Mouse (Mus musculus): Measurements from ENCODE around the gene Mctp1. TPM values are rescaled to one million over a fixed set of nuclear protein-coding genes. Genes with fewer than 3 reads are reported as not detected.
A peak's percentile ranks its signal among the peaks of the same experiment; 100 is the strongest.
"Not testable (repeated sequence)": the region's sequence is repeated elsewhere in the genome, so short reads cannot be mapped to it uniquely, and the experiment has no call there.

Gene Mctp1
- polyA plus RNA-seq, 1 experiment = 2.2 TPM

GRCm38 (mm10) chr13:76530867-76531504 lies 146.7 kb downstream of the Mctp1 start:
- no peaks in the 10 kb centered on the region for H3K9me3 ChIP-seq
- peak overlapping the region; percentile 6 for H3K4me3 ChIP-seq (replicated peaks)
- peaks cover 15% of the 10 kb centered on the region for H3K4me1 ChIP-seq
- no peak for TF ChIP-seq FLI1 (IDR thresholded peaks at IDR 0.05; ENCODE audit: low read length)
- no peak for TF ChIP-seq GATA1 (IDR thresholded peaks at IDR 0.05; ENCODE audit: borderline replicate concordance, low read length)
- H3K27me3 ChIP-seq (replicated peaks) = no peaks in the 10 kb centered on the region
- H3K36me3 ChIP-seq (replicated peaks; ENCODE audit: low read length) = peaks cover 9% of the 10 kb centered on the region

- Histone ChIP-seq H3K27me3 (replicated peaks) (no peaks in the 10 kb centered on the region), H3K4me3 (replicated peaks) (no peak overlapping the region), H3K9me3 (no peaks in the 10 kb centered on the region), H3K36me3 (replicated peaks; ENCODE audit: low read length) (peaks cover 15% of the 10 kb centered on the region), H3K4me1 (peaks cover 17% of the 10 kb centered on the region)
- TF ChIP-seq FLI1 (IDR thresholded peaks at IDR 0.05; ENCODE audit: low read length) (no peak), GATA1 (IDR thresholded peaks at IDR 0.05; ENCODE audit: borderline replicate concordance, low read length) (no peak)
Observed at GRCm38 (mm10) chr13:76547854-76548253, 163.5 kb downstream of the Mctp1 start.

GRCm38 (mm10) chr13:76560918-76561317 lies 176.6 kb downstream of the Mctp1 start:
- H3K36me3 ChIP-seq (replicated peaks; ENCODE audit: low read length) = peaks cover 21% of the 10 kb centered on the region
- no peak for TF ChIP-seq FLI1 (IDR thresholded peaks at IDR 0.05; ENCODE audit: low read length)
- H3K9me3 ChIP-seq = no peaks in the 10 kb centered on the region
- H3K4me3 ChIP-seq (replicated peaks) = no peak overlapping the region
- no peaks in the 10 kb centered on the region for H3K27me3 ChIP-seq (replicated peaks)
- peaks cover 18% of the 10 kb centered on the region; the same call in 1 of the 2 replicates for H3K4me1 ChIP-seq

GRCm38 (mm10) chr13:76561594-76561993 lies 177.3 kb downstream of the Mctp1 start:
- H3K27me3 ChIP-seq (replicated peaks) = no peaks in the 10 kb centered on the region
- H3K4me1 ChIP-seq = peaks cover 18% of the 10 kb centered on the region; the same call in 1 of the 2 replicates
- no peaks in the 10 kb centered on the region for H3K9me3 ChIP-seq
- H3K4me3 ChIP-seq (replicated peaks) = no peak overlapping the region
- peaks cover 17% of the 10 kb centered on the region for H3K36me3 ChIP-seq (replicated peaks; ENCODE audit: low read length)
- TF ChIP-seq FLI1 (IDR thresholded peaks at IDR 0.05; ENCODE audit: low read length) (no peak), GATA1 (IDR thresholded peaks at IDR 0.05; ENCODE audit: borderline replicate concordance, low read length) (no peak)

GRCm38 (mm10) chr13:76564061-76564460 lies 179.7 kb downstream of the Mctp1 start:
- TF ChIP-seq GATA1 (IDR thresholded peaks at IDR 0.05; ENCODE audit: borderline replicate concordance, low read length) (no peak), FLI1 (IDR thresholded peaks at IDR 0.05; ENCODE audit: low read length) (no peak)

GRCm38 (mm10) chr13:76566024-76566423 lies 181.7 kb downstream of the Mctp1 start:
- Histone ChIP-seq H3K36me3 (replicated peaks; ENCODE audit: low read length) (no peaks in the 10 kb centered on the region), H3K4me3 (replicated peaks) (no peak overlapping the region), H3K27me3 (replicated peaks) (no peaks in the 10 kb centered on the region), H3K9me3 (no peaks in the 10 kb centered on the region), H3K4me1 (peaks cover 21% of the 10 kb centered on the region)
- TF ChIP-seq FLI1 (IDR thresholded peaks at IDR 0.05; ENCODE audit: low read length) (no peak), GATA1 (IDR thresholded peaks at IDR 0.05; ENCODE audit: borderline replicate concordance, low read length) (no peak)

More at GRCm38 (mm10) chr13:76564061-76564460, 179.7 kb downstream of the Mctp1 start:
- H3K27me3 ChIP-seq (replicated peaks) = no peaks in the 10 kb centered on the region
- no peak overlapping the region for H3K4me3 ChIP-seq (replicated peaks)
- peaks cover 3% of the 10 kb centered on the region for H3K36me3 ChIP-seq (replicated peaks; ENCODE audit: low read length)
- no peaks in the 10 kb centered on the region for H3K9me3 ChIP-seq
- H3K4me1 ChIP-seq = peaks cover 24% of the 10 kb centered on the region

- TF ChIP-seq FLI1 (IDR thresholded peaks at IDR 0.05; ENCODE audit: low read length) = no peak
- TF ChIP-seq GATA1 (IDR thresholded peaks at IDR 0.05; ENCODE audit: borderline replicate concordance, low read length) = no peak
- H3K4me1 ChIP-seq = peaks cover 14% of the 10 kb centered on the region
Observed at GRCm38 (mm10) chr13:76567448-76567847, 183.1 kb downstream of the Mctp1 start.

GRCm38 (mm10) chr13:76568569-76569211 lies 184.4 kb downstream of the Mctp1 start:
- Histone ChIP-seq H3K9me3 (no peaks in the 10 kb centered on the region), H3K4me3 (replicated peaks) (no peak overlapping the region), H3K27me3 (replicated peaks) (no peaks in the 10 kb centered on the region), H3K36me3 (replicated peaks; ENCODE audit: low read length) (no peaks in the 10 kb centered on the region), H3K4me1 (peaks cover 10% of the 10 kb centered on the region)
- no peak for TF ChIP-seq GATA1 (IDR thresholded peaks at IDR 0.05; ENCODE audit: borderline replicate concordance, low read length)
- no peak for TF ChIP-seq FLI1 (IDR thresholded peaks at IDR 0.05; ENCODE audit: low read length)

More at GRCm38 (mm10) chr13:76567448-76567847, 183.1 kb downstream of the Mctp1 start:
- no peaks in the 10 kb centered on the region for H3K36me3 ChIP-seq (replicated peaks; ENCODE audit: low read length)
- H3K9me3 ChIP-seq = no peaks in the 10 kb centered on the region
- H3K4me3 ChIP-seq (replicated peaks) = no peak overlapping the region
- H3K27me3 ChIP-seq (replicated peaks) = no peaks in the 10 kb centered on the region

GRCm38 (mm10) chr13:76579414-76579813 lies 195.1 kb downstream of the Mctp1 start:
- Histone ChIP-seq H3K27me3 (replicated peaks) (no peaks in the 10 kb centered on the region), H3K9me3 (no peaks in the 10 kb centered on the region), H3K4me3 (replicated peaks) (peak overlapping the region; percentile 89), H3K4me1 (peaks cover 30% of the 10 kb centered on the region), H3K36me3 (replicated peaks; ENCODE audit: low read length) (peaks cover under 1% of the 10 kb centered on the region)
- no peak for TF ChIP-seq GATA1 (IDR thresholded peaks at IDR 0.05; ENCODE audit: borderline replicate concordance, low read length)
- no peak for TF ChIP-seq FLI1 (IDR thresholded peaks at IDR 0.05; ENCODE audit: low read length)

- no peaks in the 10 kb centered on the region for H3K27me3 ChIP-seq (replicated peaks)
- no peak for TF ChIP-seq GATA1 (IDR thresholded peaks at IDR 0.05; ENCODE audit: borderline replicate concordance, low read length)
- H3K9me3 ChIP-seq = no peaks in the 10 kb centered on the region
- peaks cover 15% of the 10 kb centered on the region for H3K36me3 ChIP-seq (replicated peaks; ENCODE audit: low read length)
- H3K4me3 ChIP-seq (replicated peaks) = peak overlapping the region; percentile 85
- H3K4me1 ChIP-seq = peaks cover 72% of the 10 kb centered on the region
Observed at GRCm38 (mm10) chr13:76585447-76585846, 201.1 kb downstream of the Mctp1 start.

GRCm38 (mm10) chr13:76590709-76591108 lies 206.4 kb downstream of the Mctp1 start:
- not testable (repeated sequence) for H3K27me3 ChIP-seq (replicated peaks); H3K9me3 ChIP-seq
- H3K4me3 ChIP-seq (replicated peaks) = peak overlapping the region; percentile 33
- peaks cover 46% of the 10 kb centered on the region for H3K36me3 ChIP-seq (replicated peaks; ENCODE audit: low read length)
- peaks cover 86% of the 10 kb centered on the region for H3K4me1 ChIP-seq
